ENCODE assay signal across 17 mouse cellular contexts in the genomic region with DNA sequence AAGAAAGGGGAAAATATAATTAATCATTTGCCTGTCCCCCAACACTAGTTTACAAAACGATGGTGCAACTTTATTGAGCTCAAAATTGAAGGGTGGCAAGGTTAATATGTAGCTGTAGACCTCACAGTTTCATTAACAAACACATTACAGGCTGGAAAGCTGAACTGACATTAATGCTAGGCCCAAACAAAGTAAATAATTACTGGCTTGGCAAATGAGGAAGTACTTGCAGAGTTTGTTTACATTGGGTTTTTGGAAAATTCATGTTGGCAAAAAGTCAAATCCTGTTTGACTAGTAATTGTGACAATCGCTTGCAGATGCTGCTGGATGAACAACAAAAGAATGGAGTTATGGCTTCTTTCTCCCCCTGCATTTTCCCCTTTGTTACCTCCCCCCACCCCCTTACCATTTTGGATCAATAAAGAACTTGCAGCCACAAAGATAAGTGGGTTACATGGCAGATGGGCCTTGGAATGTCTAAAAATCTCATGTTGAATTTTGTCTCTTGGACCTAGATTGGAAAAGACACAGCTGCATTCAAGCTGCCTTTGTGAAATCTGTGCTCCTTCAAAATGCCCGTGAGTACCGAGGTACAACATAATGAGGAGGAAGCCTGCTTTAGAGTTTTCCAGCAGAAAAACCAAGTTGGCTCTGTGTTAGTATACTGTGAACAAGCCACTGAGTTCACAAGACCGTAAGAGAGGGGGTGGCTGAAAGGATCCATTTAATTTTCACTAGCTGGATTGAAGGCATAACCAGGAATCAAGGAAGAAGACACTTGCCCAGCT.
DNase-seq lines count a peak whose midpoint lies in the region; ATAC-seq and TF ChIP-seq lines count a peak whose summit lies in the region.
"Had no signal": no experiment of that assay in that cellular context is flagged by ENCODE, and none has a peak within 500 bp of the region (broad histone marks: within the 10 kb centered on the region; RNA-seq: fewer than 3 reads in every experiment).

No protein-coding gene starts in this region.

- no peak for TF ChIP-seq CTCF in thymus, adult 2 months (IDR thresholded peaks at IDR 0.05; ENCODE audit: borderline replicate concordance, control insufficient read depth, extremely low read depth, insufficient read depth, low read length, poor library complexity)

- H3K9ac ChIP-seq in kidney, embryonic 15.5 days, result no peak overlapping the region
- no peak overlapping the region for H3K9ac ChIP-seq in embryonic facial prominence, embryonic 14.5 days (ENCODE audit: low read depth, low read length)
- H3K9ac ChIP-seq: intestine, embryonic 15.5 days had no signal

- no peak for DNase-seq in kidney, adult 18-20 months
- DNase-seq in retina, embryonic 14.5 days (ENCODE audit: low spot score), result peak; percentile 5
- DNase-seq in retina, postnatal 1 day, result no peak
- peak; percentile 87 for DNase-seq in embryonic facial prominence, embryonic 14.5 days (ENCODE audit: low spot score)
- no peak for DNase-seq in cerebellum, postnatal 4 days (ENCODE audit: low spot score in 2 of 2)
- no peak for DNase-seq in thymus, adult 2 months
- DNase-seq: adrenal gland, postnatal 10 days; cerebellum, adult 18-20 months; heart, adult 18-20 months; heart, postnatal 14 days; layer of hippocampus, postnatal 36 days; spleen, adult 18-20 months; thymus, postnatal 14 days had no signal

- H3K27ac ChIP-seq in kidney, embryonic 15.5 days, result peak overlapping the region; percentile 72
- peak overlapping the region; percentile 46; the same call in 1 of the 2 replicates for H3K27ac ChIP-seq in embryonic facial prominence, embryonic 14.5 days (replicated peaks; ENCODE audit: low read depth, low read length)
- no peak overlapping the region for H3K27ac ChIP-seq in thymus, adult 2 months (ENCODE audit: control insufficient read depth, insufficient read depth, low read length)
- H3K27ac ChIP-seq: intestine, embryonic 15.5 days; midbrain, embryonic 10.5 days had no signal

- H3K27me3 ChIP-seq in kidney, embryonic 15.5 days, result no peaks in the 10 kb centered on the region
- no peaks in the 10 kb centered on the region for H3K27me3 ChIP-seq in embryonic facial prominence, embryonic 14.5 days (replicated peaks; ENCODE audit: control insufficient read depth, insufficient read depth, low read length)
- no peaks in the 10 kb centered on the region for H3K27me3 ChIP-seq in thymus, adult 2 months (ENCODE audit: control insufficient read depth, insufficient read depth, low read length)
- H3K27me3 ChIP-seq: intestine, embryonic 15.5 days had no signal

- no peaks in the 10 kb centered on the region for H3K36me3 ChIP-seq in kidney, embryonic 15.5 days
- no peaks in the 10 kb centered on the region for H3K36me3 ChIP-seq in embryonic facial prominence, embryonic 14.5 days (ENCODE audit: control insufficient read depth, insufficient read depth, low read length)
- H3K36me3 ChIP-seq in thymus, adult 2 months (ENCODE audit: control insufficient read depth, insufficient read depth, low read length), result no peaks in the 10 kb centered on the region
- H3K36me3 ChIP-seq: intestine, embryonic 15.5 days; midbrain, embryonic 10.5 days had no signal

- peaks cover 10% of the 10 kb centered on the region for H3K4me1 ChIP-seq in kidney, embryonic 15.5 days
- H3K4me1 ChIP-seq in embryonic facial prominence, embryonic 14.5 days (ENCODE audit: control insufficient read depth, insufficient read depth, low read length), result peaks cover 17% of the 10 kb centered on the region; the same call in 1 of the 2 replicates
- no peaks in the 10 kb centered on the region for H3K4me1 ChIP-seq in thymus, adult 2 months (replicated peaks; ENCODE audit: control insufficient read depth, insufficient read depth, low read length)
- H3K4me1 ChIP-seq: intestine, embryonic 15.5 days; midbrain, embryonic 10.5 days had no signal

- ATAC-seq in kidney, embryonic 15.5 days (replicated peaks; ENCODE audit: low FRiP score), result peak; percentile 69; the same call in 1 of the 2 replicates
- ATAC-seq in embryonic facial prominence, embryonic 14.5 days (ENCODE audit: low read depth), result no peak
- ATAC-seq: intestine, embryonic 15.5 days had no signal

- no peak for TF ChIP-seq POLR2A in thymus, adult 2 months (IDR thresholded peaks at IDR 0.05; ENCODE audit: control insufficient read depth, extremely low read depth, insufficient read depth, low read length, poor library complexity)

- no peak overlapping the region for H3K4me3 ChIP-seq in kidney, embryonic 15.5 days (replicated peaks)
- H3K4me3 ChIP-seq in embryonic facial prominence, embryonic 14.5 days (ENCODE audit: low read depth, low read length), result no peak overlapping the region
- H3K4me3 ChIP-seq in thymus, adult 2 months (ENCODE audit: control insufficient read depth, insufficient read depth, low read length), result no peak overlapping the region
- H3K4me3 ChIP-seq: intestine, embryonic 15.5 days; midbrain, embryonic 10.5 days had no signal

- no peaks in the 10 kb centered on the region for H3K9me3 ChIP-seq in kidney, embryonic 15.5 days (replicated peaks)
- no peaks in the 10 kb centered on the region for H3K9me3 ChIP-seq in embryonic facial prominence, embryonic 14.5 days (ENCODE audit: control insufficient read depth, low read length)
- H3K9me3 ChIP-seq: intestine, embryonic 15.5 days; midbrain, embryonic 10.5 days had no signal

- no peak overlapping the region for H3K4me2 ChIP-seq in kidney, embryonic 15.5 days
- H3K4me2 ChIP-seq in embryonic facial prominence, embryonic 14.5 days (ENCODE audit: low read depth, low read length), result no peak overlapping the region
- H3K4me2 ChIP-seq: intestine, embryonic 15.5 days; liver, embryonic 11.5 days had no signal

- WGBS in kidney, embryonic 15.5 days, result 57% methylated on average over 5 of the region's 5 CpGs
- WGBS in embryonic facial prominence, embryonic 14.5 days, result 31% methylated on average over 5 of the region's 5 CpGs
- WGBS in thymus, adult 2 months, result 81% methylated on average over 5 of the region's 5 CpGs

Comparison
In these comparisons a context has a peak if more than half of its experiments do, and no peak if none do; other contexts are left out.
1. DNase-seq: peak in retina, embryonic 14.5 days (single experiment) and embryonic facial prominence, embryonic 14.5 days (single experiment); none in kidney, adult 18-20 months (single experiment), retina, postnatal 1 day (single experiment), cerebellum, postnatal 4 days (0 of 2) and thymus, adult 2 months (single experiment).